Mouse (Mus musculus): ENCODE results near the gene Ints2. TPM values are rescaled to one million over a fixed set of nuclear protein-coding genes. Genes with fewer than 3 reads are reported as not detected.
"Not testable (repeated sequence)": the region's sequence is repeated elsewhere in the genome, so short reads cannot be mapped to it uniquely, and the experiment has no call there.

Ints2 gene
- polyA plus RNA-seq (2015; fragmentation: Nextera tagmentation; extraction: Ambion mirVana): 4.1 and 5.2 TPM in 2 replicates

DNA sequence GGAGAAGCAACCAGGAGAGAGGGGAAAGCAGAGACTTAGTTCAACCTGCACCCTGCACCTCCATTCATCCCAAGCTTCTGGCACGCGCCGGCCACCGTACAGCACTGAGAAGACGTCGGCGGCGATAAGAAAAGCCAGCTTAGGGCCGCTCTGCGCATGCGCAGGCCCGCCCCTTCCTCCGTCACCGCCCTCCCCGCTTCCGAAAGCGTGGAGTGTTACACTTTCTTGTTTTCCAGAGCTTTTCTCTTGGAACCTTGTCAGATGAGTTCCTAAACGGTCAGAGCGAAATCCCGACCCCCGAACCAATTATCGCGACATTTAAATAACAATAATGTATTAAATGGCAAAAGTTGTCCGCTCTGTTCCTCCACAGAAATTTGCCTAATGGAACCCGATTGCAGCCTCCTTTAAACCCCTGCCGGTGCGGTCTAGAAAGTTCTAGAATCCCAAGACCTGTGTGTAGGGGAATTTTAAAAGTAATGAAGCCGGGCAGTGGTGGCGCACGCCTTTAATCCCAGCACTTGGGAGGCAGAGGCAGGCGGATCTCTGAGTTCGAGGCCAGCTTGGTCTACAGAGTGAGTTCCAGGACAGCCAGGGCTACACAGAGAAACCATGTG lies at the start of gene Ints2:
Ints2 (minus strand) TSS at position 116 of the 617 bp plus-strand sequence.
- 7% methylated on average over 32 of the region's 32 CpGs for WGBS
- peak within 1 kb of the TSS; percentile 75 for H3K4me3 ChIP-seq (ENCODE audit: low read depth, low read length)
- H3K9me3 ChIP-seq (ENCODE audit: control insufficient read depth): no peaks in the 10 kb centered on the region
- peaks cover 4% of the 10 kb centered on the region; the same call in 1 of the 2 replicates for H3K4me1 ChIP-seq (replicated peaks; ENCODE audit: control insufficient read depth, insufficient read depth, low read length)
- peak; percentile 92 for ATAC-seq
- no peaks in the 10 kb centered on the region for H3K36me3 ChIP-seq (ENCODE audit: control insufficient read depth, insufficient read depth)
- H3K4me2 ChIP-seq (replicated peaks; ENCODE audit: low read depth): peak within 1 kb of the TSS; percentile 82
- no peak for TF ChIP-seq CTCF (IDR thresholded peaks at IDR 0.05; ENCODE audit: low read depth)
- peak within 1 kb of the TSS; percentile 42; the same call in 1 of the 2 replicates for H3K27ac ChIP-seq (ENCODE audit: low read depth, low read length)
- H3K27me3 ChIP-seq (replicated peaks; ENCODE audit: control insufficient read depth, insufficient read depth, low read length): no peaks in the 10 kb centered on the region
- peak within 1 kb of the TSS; percentile 83 for H3K9ac ChIP-seq (ENCODE audit: low read depth, low read length)

DNA sequence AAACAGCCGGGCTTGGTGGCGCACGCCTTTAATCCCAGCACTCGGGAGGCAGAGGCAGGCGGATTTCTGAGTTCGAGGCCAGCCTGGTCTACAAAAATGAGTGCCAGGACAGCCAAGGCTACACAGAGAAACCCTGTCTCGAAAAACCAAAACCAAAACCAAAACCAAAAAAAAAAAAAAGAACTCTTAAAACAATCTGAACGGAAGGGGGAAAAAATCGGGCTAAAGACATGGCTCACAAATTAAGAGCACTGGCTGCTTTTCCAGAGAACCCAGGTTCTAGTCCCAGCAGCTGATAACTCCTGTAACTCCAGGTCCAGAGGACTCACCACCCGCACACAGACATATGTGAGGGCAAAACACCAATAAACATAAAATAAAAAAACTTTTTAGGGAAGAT lies 34.8 kb upstream of the Ints2 start:
- ATAC-seq; H3K27me3 ChIP-seq (replicated peaks; ENCODE audit: control insufficient read depth, insufficient read depth, low read length); H3K9me3 ChIP-seq (ENCODE audit: control insufficient read depth); H3K4me3 ChIP-seq (ENCODE audit: low read depth, low read length); H3K4me2 ChIP-seq (replicated peaks; ENCODE audit: low read depth); H3K4me1 ChIP-seq (replicated peaks; ENCODE audit: control insufficient read depth, insufficient read depth, low read length); H3K27ac ChIP-seq (ENCODE audit: low read depth, low read length); H3K9ac ChIP-seq (ENCODE audit: low read depth, low read length): not testable (repeated sequence)
- peaks cover 16% of the 10 kb centered on the region for H3K36me3 ChIP-seq (ENCODE audit: control insufficient read depth, insufficient read depth)
- WGBS: 94% methylated on average over 10 of the region's 10 CpGs

DNA sequence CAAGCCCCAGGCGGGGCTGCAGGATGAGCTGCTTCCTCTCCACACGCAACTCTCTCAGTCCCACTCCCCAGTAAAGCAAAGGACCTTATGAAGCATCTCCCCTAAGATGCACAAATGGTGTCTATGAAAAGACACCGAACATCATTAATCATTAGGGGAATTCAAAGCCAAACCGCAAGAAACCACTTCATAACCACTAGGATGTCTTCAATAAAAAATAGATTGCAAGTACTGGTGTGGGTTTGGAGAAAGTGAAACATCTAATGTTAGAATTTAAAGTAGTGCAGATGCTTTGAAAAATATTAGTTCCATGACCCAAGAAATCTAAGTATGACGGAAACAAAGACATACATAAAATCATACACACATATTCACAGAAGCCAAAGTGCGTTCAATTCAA lies 34.3 kb upstream of the Ints2 start:
- ATAC-seq: no peak
- TF ChIP-seq CTCF (IDR thresholded peaks at IDR 0.05; ENCODE audit: low read depth): no peak
- WGBS: 91% methylated on average over 6 of the region's 6 CpGs

DNA sequence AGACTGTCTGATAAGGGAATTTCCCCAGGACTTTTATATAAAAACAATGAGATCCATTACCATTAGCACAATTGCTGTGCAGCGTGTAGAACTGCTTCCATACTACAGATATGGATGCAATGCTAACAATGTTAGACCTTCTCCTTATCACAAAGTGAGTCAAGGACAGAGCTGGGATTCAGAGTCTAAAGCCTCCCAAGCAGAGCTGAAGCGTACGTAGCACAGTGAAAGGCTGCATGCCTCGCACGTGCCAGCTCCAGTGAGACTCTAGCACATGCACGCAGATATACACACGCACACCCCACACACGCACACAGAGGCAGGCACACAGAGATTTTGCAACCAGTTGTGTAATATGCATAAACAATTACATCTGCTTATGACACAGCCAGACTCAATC lies 28.4 kb upstream of the Ints2 start:
- Histone ChIP-seq H3K4me3 (ENCODE audit: low read depth, low read length) (no peak overlapping the region), H3K36me3 (ENCODE audit: control insufficient read depth, insufficient read depth) (peaks cover 67% of the 10 kb centered on the region), H3K27ac (ENCODE audit: low read depth, low read length) (no peak overlapping the region), H3K9ac (ENCODE audit: low read depth, low read length) (no peak overlapping the region), H3K9me3 (ENCODE audit: control insufficient read depth) (no peaks in the 10 kb centered on the region), H3K27me3 (replicated peaks; ENCODE audit: control insufficient read depth, insufficient read depth, low read length) (no peaks in the 10 kb centered on the region), H3K4me1 (replicated peaks; ENCODE audit: control insufficient read depth, insufficient read depth, low read length) (no peaks in the 10 kb centered on the region), H3K4me2 (replicated peaks; ENCODE audit: low read depth) (no peak overlapping the region)
- no peak for TF ChIP-seq CTCF (IDR thresholded peaks at IDR 0.05; ENCODE audit: low read depth)
- ATAC-seq: no peak
- 75% methylated on average over 8 of the region's 8 CpGs for WGBS

More for the DNA sequence above, 34.3 kb upstream of the Ints2 start:
- no peak overlapping the region for H3K4me3 ChIP-seq (ENCODE audit: low read depth, low read length)
- no peaks in the 10 kb centered on the region for H3K9me3 ChIP-seq (ENCODE audit: control insufficient read depth)
- H3K9ac ChIP-seq (ENCODE audit: low read depth, low read length): no peak overlapping the region
- peaks cover 16% of the 10 kb centered on the region for H3K36me3 ChIP-seq (ENCODE audit: control insufficient read depth, insufficient read depth)
- H3K27ac ChIP-seq (ENCODE audit: low read depth, low read length): no peak overlapping the region
- H3K4me1 ChIP-seq (replicated peaks; ENCODE audit: control insufficient read depth, insufficient read depth, low read length): no peaks in the 10 kb centered on the region
- H3K27me3 ChIP-seq (replicated peaks; ENCODE audit: control insufficient read depth, insufficient read depth, low read length): no peaks in the 10 kb centered on the region
- no peak overlapping the region for H3K4me2 ChIP-seq (replicated peaks; ENCODE audit: low read depth)

DNA sequence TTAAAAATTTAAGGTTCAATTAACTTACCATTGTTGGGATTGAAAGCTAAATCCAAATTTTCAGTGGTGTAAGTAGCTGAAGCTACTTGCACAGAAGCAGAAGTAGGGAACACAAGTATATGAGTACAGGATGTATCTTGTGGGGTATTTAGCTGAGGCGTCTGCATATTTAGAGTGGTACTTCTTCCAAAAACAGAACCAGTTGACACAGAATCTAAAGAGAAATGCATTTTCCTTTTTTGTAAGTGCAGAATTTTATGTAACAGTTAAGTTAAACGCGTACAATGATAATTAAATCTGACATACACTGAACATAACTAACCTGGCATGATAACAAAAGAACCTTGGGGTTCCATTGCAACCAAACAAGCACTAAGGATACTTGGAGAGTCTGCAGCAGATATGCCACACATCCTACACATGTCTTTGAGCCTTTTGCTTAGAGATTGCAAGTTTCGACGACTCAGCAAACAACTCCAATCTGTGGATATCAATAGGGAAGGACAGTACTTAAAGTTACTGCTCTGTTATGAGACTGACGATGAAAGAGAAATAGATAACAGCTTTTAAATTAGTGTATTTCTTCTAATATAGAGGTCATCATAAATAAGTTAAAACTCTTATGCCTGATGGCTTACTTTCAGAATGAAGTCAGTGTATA lies 21.2 kb upstream of the Ints2 start:
- 90% methylated on average over 6 of the region's 6 CpGs for WGBS
- no peaks in the 10 kb centered on the region for H3K9me3 ChIP-seq (ENCODE audit: control insufficient read depth)
- H3K9ac ChIP-seq (ENCODE audit: low read depth, low read length): no peak overlapping the region
- H3K27me3 ChIP-seq (replicated peaks; ENCODE audit: control insufficient read depth, insufficient read depth, low read length): no peaks in the 10 kb centered on the region
- no peak overlapping the region for H3K4me3 ChIP-seq (ENCODE audit: low read depth, low read length)
- TF ChIP-seq CTCF (IDR thresholded peaks at IDR 0.05; ENCODE audit: low read depth): no peak
- H3K36me3 ChIP-seq (ENCODE audit: control insufficient read depth, insufficient read depth): peaks cover 72% of the 10 kb centered on the region
- H3K4me1 ChIP-seq (replicated peaks; ENCODE audit: control insufficient read depth, insufficient read depth, low read length): no peaks in the 10 kb centered on the region
- no peak overlapping the region for H3K27ac ChIP-seq (ENCODE audit: low read depth, low read length)
- no peak for ATAC-seq
- H3K4me2 ChIP-seq (replicated peaks; ENCODE audit: low read depth): no peak overlapping the region

DNA sequence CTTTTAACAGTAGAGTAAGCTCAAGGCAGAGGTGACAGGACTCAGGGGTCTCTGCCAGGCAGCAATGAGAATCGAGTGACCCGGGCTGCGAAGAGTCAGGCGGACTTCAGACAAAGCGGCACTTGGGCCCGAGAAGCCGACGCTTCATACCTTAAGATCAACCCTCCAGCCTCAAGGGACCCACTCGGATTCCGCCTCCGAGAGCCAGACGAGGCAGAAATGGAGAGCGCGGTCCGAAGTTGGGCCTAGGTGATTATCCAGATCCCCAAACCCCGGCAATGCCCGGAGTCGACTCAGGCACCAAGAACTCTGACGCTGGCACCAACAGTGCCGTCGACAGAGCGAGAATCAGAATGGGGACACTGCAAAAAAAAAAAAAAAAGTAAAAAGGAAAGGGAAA lies 321 bp downstream of the Ints2 start:
- TF ChIP-seq CTCF (IDR thresholded peaks at IDR 0.05; ENCODE audit: low read depth): no peak
- Histone ChIP-seq H3K4me2 (replicated peaks; ENCODE audit: low read depth) (peak overlapping the region; percentile 82), H3K9ac (ENCODE audit: low read depth, low read length) (peak overlapping the region; percentile 83), H3K27ac (ENCODE audit: low read depth, low read length) (no peak overlapping the region), H3K27me3 (replicated peaks; ENCODE audit: control insufficient read depth, insufficient read depth, low read length) (no peaks in the 10 kb centered on the region), H3K9me3 (ENCODE audit: control insufficient read depth) (no peaks in the 10 kb centered on the region), H3K4me1 (replicated peaks; ENCODE audit: control insufficient read depth, insufficient read depth, low read length) (peaks cover 4% of the 10 kb centered on the region; the same call in 1 of the 2 replicates), H3K4me3 (ENCODE audit: low read depth, low read length) (peak overlapping the region; percentile 75), H3K36me3 (ENCODE audit: control insufficient read depth, insufficient read depth) (0 out of 2 replicates have a peak, but pooled peaks cover 5% of the 10 kb centered on the region)
- ATAC-seq: peak; percentile 44
- under 1% methylated on average over 22 of the region's 22 CpGs for WGBS

Data from intestine, postnatal 0 days (tissue).